Mouse (Mus musculus): ENCODE results near the gene Slc7a1. TPM values are rescaled to one million over a fixed set of nuclear protein-coding genes. Genes with fewer than 3 reads are reported as not detected.

Gene Slc7a1
- polyA plus RNA-seq, 1 experiment from 2014 or later = 22.6 TPM

DNA sequence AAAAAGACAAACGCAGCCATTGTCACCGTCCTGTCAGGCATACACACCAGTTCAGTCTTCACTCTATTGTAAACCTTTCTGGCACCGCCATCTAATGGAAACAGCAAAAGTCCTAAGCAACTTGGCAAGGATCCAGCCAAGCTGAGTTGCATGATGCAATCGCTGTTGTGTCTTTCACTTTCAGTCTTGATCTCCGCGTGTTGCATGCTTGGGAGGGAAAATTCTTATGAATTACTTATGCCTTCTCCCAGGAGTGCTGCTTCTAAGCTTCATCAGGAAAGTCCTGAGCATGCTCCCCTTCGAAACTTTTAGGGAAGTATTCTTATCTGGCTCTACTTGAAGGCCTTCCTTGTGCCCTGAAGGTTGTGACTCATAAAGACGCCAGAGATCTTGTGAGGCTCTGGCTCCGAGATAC, 19.4 kb upstream of the Slc7a1 start:
- Histone ChIP-seq H3K4me1 (ENCODE audit: control insufficient read depth, insufficient read depth, low read length) (no peaks in the 10 kb centered on the region), H3K9ac (ENCODE audit: low read depth, low read length) (no peak overlapping the region), H3K36me3 (ENCODE audit: control insufficient read depth, insufficient read depth, low read length) (no peaks in the 10 kb centered on the region), H3K27ac (replicated peaks; ENCODE audit: low read depth, low read length) (no peak overlapping the region), H3K4me2 (ENCODE audit: low read depth, low read length) (no peak overlapping the region), H3K9me3 (ENCODE audit: control insufficient read depth, low read length) (0 out of 2 replicates have a peak, but pooled peaks cover 3% of the 10 kb centered on the region), H3K4me3 (ENCODE audit: low read depth, low read length) (no peak overlapping the region), H3K27me3 (replicated peaks; ENCODE audit: control insufficient read depth, insufficient read depth, low read length) (no peaks in the 10 kb centered on the region)
- 74% methylated on average over 9 of the region's 9 CpGs for WGBS
- no peak for ATAC-seq (ENCODE audit: low read depth)
- peak; percentile 83 for DNase-seq (ENCODE audit: low spot score)

DNA sequence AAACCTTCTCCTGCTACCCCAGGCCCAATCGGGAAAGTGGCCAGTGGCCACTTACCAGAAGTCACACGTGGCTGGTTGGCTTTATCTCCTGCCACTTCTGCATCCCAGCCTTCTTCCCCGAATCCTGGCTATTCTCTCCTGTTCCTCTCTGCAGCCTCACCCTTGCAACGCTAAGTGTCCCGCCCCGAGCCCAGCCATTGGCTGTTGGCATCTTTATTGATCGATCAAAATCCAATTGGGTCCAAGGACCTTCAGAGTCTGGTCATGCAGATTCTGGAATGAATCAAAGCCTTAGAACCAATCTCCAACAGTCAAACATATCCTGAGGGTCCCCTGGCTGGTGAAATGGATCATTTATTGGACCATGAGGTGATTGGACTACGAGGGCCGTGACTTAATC, 18.7 kb upstream of the Slc7a1 start:
- Histone ChIP-seq H3K4me1 (ENCODE audit: control insufficient read depth, insufficient read depth, low read length) (no peaks in the 10 kb centered on the region), H3K36me3 (ENCODE audit: control insufficient read depth, insufficient read depth, low read length) (no peaks in the 10 kb centered on the region), H3K27ac (replicated peaks; ENCODE audit: low read depth, low read length) (no peak overlapping the region), H3K27me3 (replicated peaks; ENCODE audit: control insufficient read depth, insufficient read depth, low read length) (no peaks in the 10 kb centered on the region), H3K4me3 (ENCODE audit: low read depth, low read length) (no peak overlapping the region), H3K4me2 (ENCODE audit: low read depth, low read length) (no peak overlapping the region), H3K9ac (ENCODE audit: low read depth, low read length) (no peak overlapping the region), H3K9me3 (ENCODE audit: control insufficient read depth, low read length) (0 out of 2 replicates have a peak, but pooled peaks cover 3% of the 10 kb centered on the region)
- 98% methylated on average over 9 of the region's 9 CpGs for WGBS
- DNase-seq (ENCODE audit: low spot score) = no peak
- no peak for ATAC-seq (ENCODE audit: low read depth)

DNA sequence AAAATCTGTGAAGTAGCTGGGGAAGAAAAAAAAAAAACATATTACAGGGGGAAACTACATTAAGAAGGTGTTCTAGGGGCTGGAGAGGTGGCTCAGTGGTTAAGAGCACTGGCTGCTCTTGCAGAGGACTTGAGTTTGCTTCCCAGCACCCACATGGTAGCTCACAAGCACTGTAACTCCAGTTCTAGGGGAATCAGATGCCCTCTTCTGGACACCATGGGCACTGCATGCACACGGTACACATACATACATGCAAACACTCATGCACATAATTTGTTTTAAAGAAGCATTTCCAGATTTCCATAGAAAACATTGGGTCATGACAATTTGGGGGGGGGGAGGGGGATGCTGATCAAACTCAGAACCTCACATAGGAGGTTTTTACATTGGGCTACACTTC, 18.1 kb upstream of the Slc7a1 start:
- Histone ChIP-seq H3K9me3 (ENCODE audit: control insufficient read depth, low read length) (0 out of 2 replicates have a peak, but pooled peaks cover 3% of the 10 kb centered on the region), H3K4me2 (ENCODE audit: low read depth, low read length) (no peak overlapping the region), H3K9ac (ENCODE audit: low read depth, low read length) (no peak overlapping the region), H3K4me1 (ENCODE audit: control insufficient read depth, insufficient read depth, low read length) (no peaks in the 10 kb centered on the region), H3K27ac (replicated peaks; ENCODE audit: low read depth, low read length) (no peak overlapping the region), H3K27me3 (replicated peaks; ENCODE audit: control insufficient read depth, insufficient read depth, low read length) (no peaks in the 10 kb centered on the region), H3K4me3 (ENCODE audit: low read depth, low read length) (no peak overlapping the region), H3K36me3 (ENCODE audit: control insufficient read depth, insufficient read depth, low read length) (no peaks in the 10 kb centered on the region)
- DNase-seq (ENCODE audit: low spot score) (no peak), ATAC-seq (ENCODE audit: low read depth) (no peak)
- WGBS = 100% methylated on average over 1 of the region's 1 CpGs

DNA sequence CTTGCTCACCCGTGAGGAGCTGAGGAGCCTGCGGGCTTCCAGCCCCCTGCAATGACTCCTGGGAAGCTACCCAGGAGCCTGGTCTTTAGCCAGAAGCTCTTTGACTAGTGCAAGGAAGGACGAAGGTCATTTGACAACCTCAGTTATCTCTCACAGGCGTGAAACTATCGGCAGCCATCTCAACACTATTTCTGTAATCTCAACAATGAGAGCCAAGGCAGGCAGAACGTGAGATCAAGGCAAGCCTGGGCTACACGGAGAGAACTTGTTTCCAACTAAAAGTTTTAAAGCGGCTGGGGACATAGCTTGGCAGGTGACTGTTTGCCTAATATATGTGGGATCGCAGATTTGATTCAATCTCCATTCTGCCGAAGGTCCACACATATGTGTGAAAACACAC, 16.8 kb upstream of the Slc7a1 start:
- 0 out of 2 replicates have a peak, but pooled peaks cover 3% of the 10 kb centered on the region for H3K9me3 ChIP-seq (ENCODE audit: control insufficient read depth, low read length)
- no peak overlapping the region for H3K4me3 ChIP-seq (ENCODE audit: low read depth, low read length)
- no peaks in the 10 kb centered on the region for H3K4me1 ChIP-seq (ENCODE audit: control insufficient read depth, insufficient read depth, low read length)
- H3K27ac ChIP-seq (replicated peaks; ENCODE audit: low read depth, low read length) = no peak overlapping the region
- DNase-seq (ENCODE audit: low spot score) (no peak), ATAC-seq (ENCODE audit: low read depth) (no peak)
- no peaks in the 10 kb centered on the region for H3K36me3 ChIP-seq (ENCODE audit: control insufficient read depth, insufficient read depth, low read length)
- no peak overlapping the region for H3K4me2 ChIP-seq (ENCODE audit: low read depth, low read length)
- WGBS = 65% methylated on average over 10 of the region's 10 CpGs
- no peak overlapping the region for H3K9ac ChIP-seq (ENCODE audit: low read depth, low read length)
- H3K27me3 ChIP-seq (replicated peaks; ENCODE audit: control insufficient read depth, insufficient read depth, low read length) = no peaks in the 10 kb centered on the region

DNA sequence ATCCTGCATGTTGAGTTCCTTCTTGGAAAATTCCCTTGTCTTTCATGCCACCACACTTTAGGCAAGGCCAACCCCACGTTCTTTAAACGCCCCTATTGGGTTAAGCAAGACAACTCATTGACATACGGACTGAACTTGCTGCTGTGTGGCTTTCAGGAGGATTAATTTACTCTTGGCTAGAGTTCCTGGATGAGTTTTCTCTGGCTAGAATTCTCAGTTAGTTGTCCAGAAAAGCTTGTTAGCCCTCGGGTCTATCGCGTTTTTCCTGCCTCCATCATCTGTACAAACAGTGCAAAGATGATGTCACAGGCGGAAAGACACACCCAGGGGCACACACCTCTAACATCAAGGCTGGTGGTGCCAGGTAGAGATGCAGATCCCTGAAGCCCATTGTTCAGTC, 14.5 kb upstream of the Slc7a1 start:
- 39% methylated on average over 7 of the region's 7 CpGs for WGBS
- H3K4me3 ChIP-seq (ENCODE audit: low read depth, low read length) = no peak overlapping the region
- no peak for ATAC-seq (ENCODE audit: low read depth)

DNA sequence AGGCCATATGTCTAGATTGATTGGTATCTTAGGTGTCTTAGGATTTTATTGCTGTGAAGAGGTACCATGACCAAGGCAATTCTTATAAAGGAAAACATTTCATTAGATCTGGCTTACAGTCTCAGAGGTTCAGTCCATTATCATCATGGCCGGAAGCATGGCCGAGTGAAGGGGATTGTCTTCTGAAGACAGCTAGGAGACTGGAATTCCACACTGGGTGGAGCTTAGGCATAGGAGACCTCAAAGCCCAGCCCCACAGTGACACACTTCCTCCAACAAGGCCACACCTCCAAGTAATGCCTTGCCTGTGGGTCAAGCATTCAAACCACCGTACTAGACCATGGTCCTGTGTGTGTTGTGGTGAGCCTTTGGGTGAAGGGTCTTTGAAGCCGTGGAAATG, 12.8 kb upstream of the Slc7a1 start:
- ATAC-seq (ENCODE audit: low read depth) = no peak
- Histone ChIP-seq H3K9ac (ENCODE audit: low read depth, low read length) (no peak overlapping the region), H3K27me3 (replicated peaks; ENCODE audit: control insufficient read depth, insufficient read depth, low read length) (no peaks in the 10 kb centered on the region), H3K4me3 (ENCODE audit: low read depth, low read length) (no peak overlapping the region), H3K4me1 (ENCODE audit: control insufficient read depth, insufficient read depth, low read length) (no peaks in the 10 kb centered on the region), H3K36me3 (ENCODE audit: control insufficient read depth, insufficient read depth, low read length) (no peaks in the 10 kb centered on the region), H3K27ac (replicated peaks; ENCODE audit: low read depth, low read length) (no peak overlapping the region), H3K4me2 (ENCODE audit: low read depth, low read length) (no peak overlapping the region), H3K9me3 (ENCODE audit: control insufficient read depth, low read length) (no peaks in the 10 kb centered on the region)
- no peak for DNase-seq (ENCODE audit: low spot score)
- WGBS = 95% methylated on average over 4 of the region's 4 CpGs

More for the DNA sequence above, 14.5 kb upstream of the Slc7a1 start:
- H3K4me2 ChIP-seq (ENCODE audit: low read depth, low read length) = no peak overlapping the region
- H3K9ac ChIP-seq (ENCODE audit: low read depth, low read length) = no peak overlapping the region
- no peaks in the 10 kb centered on the region for H3K36me3 ChIP-seq (ENCODE audit: control insufficient read depth, insufficient read depth, low read length)
- 0 out of 2 replicates have a peak, but pooled peaks cover 3% of the 10 kb centered on the region for H3K9me3 ChIP-seq (ENCODE audit: control insufficient read depth, low read length)
- no peaks in the 10 kb centered on the region for H3K27me3 ChIP-seq (replicated peaks; ENCODE audit: control insufficient read depth, insufficient read depth, low read length)
- no peak overlapping the region for H3K27ac ChIP-seq (replicated peaks; ENCODE audit: low read depth, low read length)
- H3K4me1 ChIP-seq (ENCODE audit: control insufficient read depth, insufficient read depth, low read length) = no peaks in the 10 kb centered on the region
- DNase-seq (ENCODE audit: low spot score) = no peak

DNA sequence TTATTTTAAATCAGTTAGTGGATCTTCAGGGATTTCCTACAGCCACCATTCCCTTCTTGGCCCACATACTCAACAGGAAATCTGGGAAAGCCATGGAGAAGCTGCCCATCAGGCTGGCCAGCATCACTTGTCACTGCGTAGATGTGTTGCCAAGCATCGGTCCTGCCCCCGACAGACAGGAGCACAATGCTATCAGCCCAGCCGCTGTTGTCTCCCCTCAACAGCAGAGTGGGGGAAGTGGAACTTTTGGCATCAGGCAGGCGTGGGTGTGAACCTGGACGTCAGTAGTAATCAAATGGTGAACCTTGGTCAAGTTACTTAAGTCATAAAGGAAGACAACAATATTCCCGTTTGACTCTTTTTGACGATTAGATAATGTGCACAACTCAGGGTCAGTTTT, 9.8 kb upstream of the Slc7a1 start:
- Histone ChIP-seq H3K4me3 (ENCODE audit: low read depth, low read length) (no peak overlapping the region), H3K9me3 (ENCODE audit: control insufficient read depth, low read length) (no peaks in the 10 kb centered on the region), H3K36me3 (ENCODE audit: control insufficient read depth, insufficient read depth, low read length) (no peaks in the 10 kb centered on the region), H3K27ac (replicated peaks; ENCODE audit: low read depth, low read length) (no peak overlapping the region), H3K27me3 (replicated peaks; ENCODE audit: control insufficient read depth, insufficient read depth, low read length) (no peaks in the 10 kb centered on the region), H3K4me2 (ENCODE audit: low read depth, low read length) (no peak overlapping the region), H3K4me1 (ENCODE audit: control insufficient read depth, insufficient read depth, low read length) (no peaks in the 10 kb centered on the region), H3K9ac (ENCODE audit: low read depth, low read length) (no peak overlapping the region)
- ATAC-seq (ENCODE audit: low read depth) (no peak), DNase-seq (ENCODE audit: low spot score) (no peak)
- 82% methylated on average over 8 of the region's 8 CpGs for WGBS

DNA sequence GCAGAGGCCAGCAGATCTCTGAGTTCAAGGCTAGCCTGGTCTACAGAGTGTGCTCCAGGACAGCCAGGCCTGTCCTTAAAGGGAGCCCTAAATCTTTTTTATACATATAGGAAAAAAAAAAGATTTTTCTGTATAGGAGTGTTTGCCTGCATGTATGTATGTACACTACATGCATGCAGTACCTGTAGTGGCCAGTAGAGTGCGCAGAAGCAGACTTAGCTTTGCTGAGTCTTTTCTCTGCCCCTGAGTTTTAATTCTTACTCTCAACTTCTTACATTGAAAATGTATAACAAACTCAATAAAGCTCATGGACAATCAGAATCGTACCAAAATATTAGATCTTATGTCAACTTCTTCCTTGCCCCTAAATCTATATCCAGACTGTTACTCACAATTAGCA, 7.2 kb upstream of the Slc7a1 start:
- no peaks in the 10 kb centered on the region for H3K9me3 ChIP-seq (ENCODE audit: control insufficient read depth, low read length)
- H3K4me2 ChIP-seq (ENCODE audit: low read depth, low read length) = no peak overlapping the region
- H3K4me1 ChIP-seq (ENCODE audit: control insufficient read depth, insufficient read depth, low read length) = no peaks in the 10 kb centered on the region
- no peak for DNase-seq (ENCODE audit: low spot score)
- H3K27ac ChIP-seq (replicated peaks; ENCODE audit: low read depth, low read length) = no peak overlapping the region
- H3K9ac ChIP-seq (ENCODE audit: low read depth, low read length) = no peak overlapping the region
- ATAC-seq (ENCODE audit: low read depth) = no peak
- H3K27me3 ChIP-seq (replicated peaks; ENCODE audit: control insufficient read depth, insufficient read depth, low read length) = no peaks in the 10 kb centered on the region
- 94% methylated on average over 2 of the region's 2 CpGs for WGBS
- no peak overlapping the region for H3K4me3 ChIP-seq (ENCODE audit: low read depth, low read length)
- no peaks in the 10 kb centered on the region for H3K36me3 ChIP-seq (ENCODE audit: control insufficient read depth, insufficient read depth, low read length)

DNA sequence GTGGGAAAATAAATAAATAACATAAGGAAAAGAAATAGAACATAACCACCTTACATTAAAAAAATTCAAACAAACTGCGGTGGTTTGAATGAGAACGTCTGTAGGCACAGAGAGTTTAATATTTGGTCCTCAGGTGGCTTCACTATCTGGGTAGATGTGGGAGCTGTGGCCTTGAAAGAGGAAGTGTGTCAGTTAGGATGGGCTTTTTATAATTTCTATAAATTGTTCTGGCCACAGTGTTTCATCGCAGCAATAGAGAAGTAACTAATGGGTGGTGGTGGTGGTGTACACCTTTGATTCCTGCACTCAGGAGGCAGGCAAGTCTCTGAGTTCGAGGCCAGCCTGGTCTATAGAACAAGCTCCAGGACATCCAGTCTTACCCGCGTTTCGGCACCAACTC, 4.8 kb upstream of the Slc7a1 start:
- 91% methylated on average over 7 of the region's 7 CpGs for WGBS
- H3K4me1 ChIP-seq (ENCODE audit: control insufficient read depth, insufficient read depth, low read length) = no peaks in the 10 kb centered on the region
- H3K36me3 ChIP-seq (ENCODE audit: control insufficient read depth, insufficient read depth, low read length) = no peaks in the 10 kb centered on the region
- no peak overlapping the region for H3K9ac ChIP-seq (ENCODE audit: low read depth, low read length)
- H3K9me3 ChIP-seq (ENCODE audit: control insufficient read depth, low read length) = no peaks in the 10 kb centered on the region
- DNase-seq (ENCODE audit: low spot score) (no peak), ATAC-seq (ENCODE audit: low read depth) (no peak)
- H3K4me2 ChIP-seq (ENCODE audit: low read depth, low read length) = no peak overlapping the region
- H3K27me3 ChIP-seq (replicated peaks; ENCODE audit: control insufficient read depth, insufficient read depth, low read length) = no peaks in the 10 kb centered on the region
- no peak overlapping the region for H3K27ac ChIP-seq (replicated peaks; ENCODE audit: low read depth, low read length)
- no peak overlapping the region for H3K4me3 ChIP-seq (ENCODE audit: low read depth, low read length)
